Mouse (Mus musculus) limb, embryonic 13.5 days (tissue): ENCODE results near the gene Btbd7. TPM values are rescaled to one million over a fixed set of nuclear protein-coding genes. Genes with fewer than 3 reads are reported as not detected.

Source experiments
- ATAC-seq: fragments of 200-750 bp; cut with Nextera tagmentation; 2 replicates; pipeline ENCODE4 v1.8.0; 2017; ENCODE audit warnings: low read depth, moderate number of reproducible peaks, moderate TSS enrichment; ENCODE audit not compliant: low FRiP score
- H3K27ac ChIP-seq: fragments of 300-500 bp; sonication (generic); 2 replicates; pipeline ENCODE4 v1.5.1; 2015; ENCODE audit warnings: inconsistent platforms, mild to moderate bottlenecking, moderate library complexity
- H3K27me3 ChIP-seq: fragments of 300-500 bp; sonication (generic); 2 replicates; pipeline ENCODE4 v1.6.1; 2015; ENCODE audit warnings: mild to moderate bottlenecking, inconsistent platforms
- H3K36me3 ChIP-seq: fragments of 300-500 bp; sonication (generic); 2 replicates; pipeline ENCODE4 v1.6.1; 2015; ENCODE audit warnings: inconsistent platforms, mild to moderate bottlenecking, moderate library complexity
- H3K4me1 ChIP-seq: fragments of 300-500 bp; sonication (generic); 2 replicates; pipeline ENCODE4 v1.6.1; 2015; ENCODE audit warnings: inconsistent platforms
- H3K4me2 ChIP-seq: fragments of 300-500 bp; sonication (generic); replicated peaks from 2 replicates; pipeline ENCODE4 v1.6.1; 2015; ENCODE audit warnings: inconsistent platforms, mild to moderate bottlenecking, moderate library complexity
- H3K4me3 ChIP-seq: fragments of 300-500 bp; sonication (generic); 2 replicates; pipeline ENCODE4 v1.5.1; 2015; ENCODE audit warnings: moderate library complexity, mild to moderate bottlenecking, inconsistent platforms
- H3K9ac ChIP-seq: fragments of 300-500 bp; sonication (generic); 2 replicates; pipeline ENCODE4 v1.6.1; 2015; ENCODE audit warnings: mild to moderate bottlenecking, inconsistent platforms
- H3K9me3 ChIP-seq: fragments of 300-500 bp; sonication (generic); 2 replicates; pipeline ENCODE4 v1.6.1; 2016; ENCODE audit warnings: inconsistent platforms
- WGBS: fragments of 180-500 bp; shearing (Covaris S2); methylation state at CpG from one replicate; pipeline ENCODE4 v1.1.7; 2015; 5-methylcytosine and 5-hydroxymethylcytosine counted together
- polyA plus RNA-seq: library from polyadenylated mRNA; unstranded; fragments of >200 nt; fragmentation: Nextera tagmentation; extraction: Ambion mirVana; gene quantifications from 2 replicates; pipeline ENCODE4 v1.2.1, GENCODE M21; 2015

Btbd7 gene
- polyA plus RNA-seq, 1 experiment from 2014 or later: 21.9 TPM

DNA sequence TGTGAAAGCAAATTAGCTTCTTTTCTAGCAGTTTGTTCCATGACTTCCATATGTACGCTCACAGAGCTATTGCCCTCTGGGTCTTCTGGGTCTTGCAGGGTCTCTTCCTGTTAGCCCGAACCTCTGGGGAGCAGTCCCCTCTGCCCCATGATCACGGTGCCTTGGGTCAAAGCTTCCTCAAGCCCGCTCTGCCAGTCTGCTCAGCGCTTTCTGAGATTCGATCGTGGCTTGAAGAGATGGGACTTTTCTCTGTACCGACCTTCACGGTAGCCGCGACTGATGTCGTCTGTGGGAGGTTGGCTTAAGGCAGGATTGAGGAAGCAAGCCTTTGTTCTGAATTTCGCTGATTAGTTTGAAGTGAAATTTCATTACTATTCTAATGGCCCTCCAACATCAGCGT lies 102.2 kb downstream of the Btbd7 start:
- peaks cover 6% of the 10 kb centered on the region; the same call in 1 of the 2 replicates for H3K9me3 ChIP-seq
- no peaks in the 10 kb centered on the region for H3K27me3 ChIP-seq
- no peak overlapping the region for H3K4me3 ChIP-seq
- no peaks in the 10 kb centered on the region for H3K4me1 ChIP-seq
- ATAC-seq: no peak
- H3K9ac ChIP-seq: no peak overlapping the region
- WGBS: 94% methylated on average over 14 of the region's 14 CpGs
- peaks cover 65% of the 10 kb centered on the region for H3K36me3 ChIP-seq
- H3K27ac ChIP-seq: no peak overlapping the region
- H3K4me2 ChIP-seq: no peak overlapping the region

DNA sequence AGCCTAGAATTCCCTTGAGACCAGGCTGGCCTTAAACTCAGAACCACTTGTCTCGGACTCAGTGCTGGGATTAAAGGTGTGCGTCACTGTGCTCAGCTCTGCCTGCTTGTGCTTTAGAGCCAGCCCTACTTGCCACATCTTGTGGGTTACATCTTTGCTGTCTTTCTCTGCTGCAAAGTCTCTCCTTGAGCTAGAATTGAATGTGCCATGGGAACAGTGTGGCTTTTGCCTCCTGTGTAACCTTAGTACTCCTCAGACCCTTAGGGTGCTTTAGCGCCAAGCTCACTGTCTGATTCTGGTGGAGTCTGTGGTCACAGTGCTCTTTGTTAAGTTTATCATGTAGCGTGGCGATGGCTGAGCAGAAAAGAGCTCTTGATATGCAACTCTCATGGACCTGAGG lies 105.6 kb downstream of the Btbd7 start:
- Histone ChIP-seq H3K4me3 (no peak overlapping the region), H3K4me2 (no peak overlapping the region), H3K9ac (no peak overlapping the region), H3K9me3 (peaks cover 6% of the 10 kb centered on the region; the same call in 1 of the 2 replicates), H3K27ac (no peak overlapping the region), H3K36me3 (peaks cover 96% of the 10 kb centered on the region), H3K27me3 (no peaks in the 10 kb centered on the region), H3K4me1 (no peaks in the 10 kb centered on the region)
- WGBS: 95% methylated on average over 5 of the region's 5 CpGs
- ATAC-seq: no peak

GRCm38 (mm10) chr12:102771601-102772000 lies 106.7 kb downstream of the Btbd7 start:
- no peaks in the 10 kb centered on the region for H3K27me3 ChIP-seq
- H3K27ac ChIP-seq: no peak overlapping the region
- peaks cover 93% of the 10 kb centered on the region for H3K36me3 ChIP-seq
- no peaks in the 10 kb centered on the region for H3K4me1 ChIP-seq
- no peak overlapping the region for H3K4me3 ChIP-seq
- H3K9me3 ChIP-seq: peaks cover 6% of the 10 kb centered on the region; the same call in 1 of the 2 replicates
- 94% methylated on average over 8 of the region's 8 CpGs for WGBS
- no peak overlapping the region for H3K4me2 ChIP-seq
- no peak for ATAC-seq
- no peak overlapping the region for H3K9ac ChIP-seq

- peaks cover 6% of the 10 kb centered on the region; the same call in 1 of the 2 replicates for H3K9me3 ChIP-seq
- WGBS: 93% methylated on average over 4 of the region's 4 CpGs
- H3K9ac ChIP-seq: no peak overlapping the region
- H3K4me3 ChIP-seq: no peak overlapping the region
- H3K27me3 ChIP-seq: no peaks in the 10 kb centered on the region
- H3K4me2 ChIP-seq: no peak overlapping the region
- ATAC-seq: no peak
- H3K4me1 ChIP-seq: no peaks in the 10 kb centered on the region
- no peak overlapping the region for H3K27ac ChIP-seq
- H3K36me3 ChIP-seq: peaks cover 91% of the 10 kb centered on the region
Measured at GRCm38 (mm10) chr12:102769000-102769399, 109.3 kb downstream of the Btbd7 start.

DNA sequence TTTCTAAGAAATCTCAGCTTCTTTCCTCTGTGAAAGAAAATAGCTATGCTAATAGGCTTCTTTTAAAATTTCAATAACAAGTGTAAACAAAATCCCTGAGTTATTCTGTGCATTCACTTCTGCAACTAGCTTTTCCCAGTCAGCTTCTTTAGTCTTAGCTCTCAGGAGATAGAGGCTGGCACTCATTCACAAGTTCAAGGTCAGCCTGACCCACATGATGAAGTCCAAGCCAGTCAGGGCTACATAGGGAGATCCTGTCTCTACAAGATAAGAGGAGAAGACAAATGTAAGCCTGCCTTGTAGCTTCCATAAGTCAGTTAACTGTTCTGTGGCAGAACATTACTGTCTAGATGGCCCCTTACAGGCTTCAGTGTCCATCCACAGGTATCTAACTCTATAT lies 114.6 kb downstream of the Btbd7 start:
- Histone ChIP-seq H3K4me3 (no peak overlapping the region), H3K9me3 (no peaks in the 10 kb centered on the region), H3K27ac (no peak overlapping the region), H3K4me1 (peaks cover 16% of the 10 kb centered on the region), H3K4me2 (no peak overlapping the region), H3K36me3 (peaks cover 53% of the 10 kb centered on the region), H3K9ac (no peak overlapping the region), H3K27me3 (no peaks in the 10 kb centered on the region)
- ATAC-seq: no peak

DNA sequence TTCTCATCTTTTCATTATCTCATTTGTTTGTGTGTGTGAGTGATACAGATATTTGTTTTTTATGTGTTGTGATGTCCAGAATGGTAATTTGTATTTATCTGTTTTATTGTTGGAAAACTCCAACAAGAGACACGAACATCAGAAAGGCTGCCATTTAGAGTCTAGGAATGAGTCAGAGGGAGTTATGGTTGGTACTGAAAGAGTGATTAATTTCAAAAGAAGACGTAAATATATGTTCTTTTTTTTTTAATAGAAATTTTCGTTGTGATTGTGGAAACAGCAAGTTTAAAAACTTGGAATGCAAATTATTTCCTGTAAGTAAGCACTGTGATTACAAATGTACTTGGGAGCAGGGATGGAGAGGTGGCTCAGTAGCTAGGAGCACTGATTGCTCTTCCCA lies 116.6 kb downstream of the Btbd7 start:
- no peak overlapping the region for H3K4me3 ChIP-seq
- 87% methylated on average over 3 of the region's 3 CpGs for WGBS
- no peaks in the 10 kb centered on the region for H3K9me3 ChIP-seq

DNA sequence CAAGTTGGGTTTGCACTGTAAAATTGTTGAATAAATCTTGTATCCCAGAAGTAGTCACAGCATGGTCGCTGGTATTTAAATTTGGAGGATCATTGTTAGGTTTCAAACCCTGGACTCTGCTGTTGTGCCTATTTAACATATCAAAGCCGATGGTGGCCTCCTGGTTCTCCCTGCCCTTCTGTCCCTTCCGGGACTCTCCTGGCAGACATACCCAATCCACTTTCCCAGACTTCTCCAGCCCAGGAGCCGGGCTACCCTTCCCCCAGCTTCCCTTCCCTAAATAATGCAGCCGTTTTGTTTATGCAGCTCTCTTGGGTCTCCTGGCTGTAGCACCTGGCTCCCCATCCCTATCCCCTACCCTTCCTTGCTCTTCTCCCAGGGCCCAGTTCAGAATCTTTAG lies 119.3 kb downstream of the Btbd7 start:
- H3K36me3 ChIP-seq: peaks cover 16% of the 10 kb centered on the region
- no peaks in the 10 kb centered on the region for H3K27me3 ChIP-seq
- peak overlapping the region; percentile 90 for H3K4me3 ChIP-seq
- ATAC-seq: no peak
- H3K4me1 ChIP-seq: peaks cover 27% of the 10 kb centered on the region
- H3K9ac ChIP-seq: peak overlapping the region; percentile 87
- no peak overlapping the region for H3K27ac ChIP-seq
- H3K4me2 ChIP-seq: peak overlapping the region; percentile 90
- H3K9me3 ChIP-seq: no peaks in the 10 kb centered on the region
- 3% methylated on average over 5 of the region's 5 CpGs for WGBS

More for the DNA sequence above, 116.6 kb downstream of the Btbd7 start:
- no peak for ATAC-seq
- Histone ChIP-seq H3K27me3 (no peaks in the 10 kb centered on the region), H3K4me2 (no peak overlapping the region), H3K36me3 (peaks cover 35% of the 10 kb centered on the region), H3K27ac (no peak overlapping the region), H3K9ac (no peak overlapping the region), H3K4me1 (peaks cover 21% of the 10 kb centered on the region)

DNA sequence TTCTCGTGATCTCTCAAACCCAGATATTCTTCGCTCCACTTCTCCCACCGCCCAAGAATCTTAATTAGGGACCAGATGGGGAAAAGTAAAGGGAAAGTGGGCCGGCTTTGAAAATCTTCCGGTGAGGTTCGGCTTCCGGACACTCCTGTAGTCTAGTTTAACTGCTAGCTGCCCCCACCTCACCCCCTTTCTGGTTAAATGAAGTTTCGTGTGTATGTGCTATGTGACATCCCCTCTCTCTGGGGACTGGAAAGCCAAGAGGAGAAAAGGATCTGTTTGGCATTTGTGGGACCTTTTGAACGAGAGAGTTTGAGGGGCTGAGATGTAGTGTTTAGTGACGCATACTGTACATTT lies 119.9 kb downstream of the Btbd7 start, which contains the start of gene Gm20604:
Gene Gm20604, minus strand, starts transcription at position 270 of the 354 bp plus-strand sequence.
- Histone ChIP-seq H3K36me3 (peaks cover 16% of the 10 kb centered on the region), H3K4me2 (peak within 1 kb of the TSS; percentile 90), H3K9ac (peak within 1 kb of the TSS; percentile 87), H3K27ac (peak within 1 kb of the TSS; percentile 83), H3K9me3 (no peaks in the 10 kb centered on the region), H3K4me1 (peaks cover 27% of the 10 kb centered on the region), H3K27me3 (no peaks in the 10 kb centered on the region), H3K4me3 (peak within 1 kb of the TSS; percentile 90)
- no peak for ATAC-seq
- under 1% methylated on average over 10 of the region's 10 CpGs for WGBS

- Histone ChIP-seq H3K9ac (peak within 1 kb of the TSS; percentile 87), H3K4me2 (peak within 1 kb of the TSS; percentile 90), H3K4me3 (peak within 1 kb of the TSS; percentile 90), H3K27me3 (no peaks in the 10 kb centered on the region), H3K27ac (peak within 1 kb of the TSS; percentile 83), H3K4me1 (peaks cover 27% of the 10 kb centered on the region), H3K9me3 (no peaks in the 10 kb centered on the region), H3K36me3 (peaks cover 15% of the 10 kb centered on the region)
- under 1% methylated on average over 73 of the region's 73 CpGs for WGBS
- peak; percentile 97 for ATAC-seq
Measured at GRCm38 (mm10) chr12:102757689-102758402, 120.4 kb downstream of the Btbd7 start, which contains the start of the genes Gm28051, Gon7 and Ubr7. TSS of gene Gm28051 (minus strand) at chr12:102757765. TSS of gene Gon7 (minus strand) at chr12:102757803. TSS of gene Ubr7 (plus strand) at chr12:102757967.

GRCm38 (mm10) chr12:102757055-102757688 lies 121.1 kb downstream of the Btbd7 start:
- peaks cover 8% of the 10 kb centered on the region for H3K36me3 ChIP-seq
- H3K4me2 ChIP-seq: peak overlapping the region; percentile 72
- WGBS: under 1% methylated on average over 46 of the region's 46 CpGs
- peak overlapping the region; percentile 83 for H3K27ac ChIP-seq
- peak overlapping the region; percentile 90 for H3K4me3 ChIP-seq
- peaks cover 27% of the 10 kb centered on the region for H3K4me1 ChIP-seq
- no peaks in the 10 kb centered on the region for H3K27me3 ChIP-seq
- peak; percentile 86; the same call in 1 of the 2 replicates for ATAC-seq
- no peaks in the 10 kb centered on the region for H3K9me3 ChIP-seq
- H3K9ac ChIP-seq: peak overlapping the region; percentile 83

DNA sequence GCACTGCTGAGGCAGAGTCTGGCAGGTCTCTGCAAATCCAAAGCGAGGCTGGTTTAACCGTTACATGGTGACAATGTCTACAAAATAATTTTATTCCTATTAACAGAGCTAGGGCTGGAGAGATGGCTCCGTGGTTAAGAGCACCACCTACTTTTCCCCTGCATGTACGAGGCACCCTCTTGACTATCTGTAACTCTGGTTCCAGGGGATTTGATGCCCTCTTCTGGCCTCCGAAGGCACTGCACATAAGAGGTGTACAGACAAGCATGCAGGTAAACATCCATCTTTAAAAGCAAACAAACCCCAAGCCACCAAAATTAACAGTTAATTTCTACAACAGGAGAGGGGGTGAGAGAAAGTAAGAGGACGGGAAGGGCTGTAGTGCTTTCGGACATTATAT lies 122.0 kb downstream of the Btbd7 start:
- Histone ChIP-seq H3K36me3 (peaks cover 7% of the 10 kb centered on the region), H3K4me1 (peaks cover 27% of the 10 kb centered on the region), H3K9ac (peak overlapping the region; percentile 83; the same call in 1 of the 2 replicates), H3K4me2 (peak overlapping the region; percentile 72), H3K4me3 (peak overlapping the region; percentile 90), H3K9me3 (no peaks in the 10 kb centered on the region), H3K27ac (no peak overlapping the region), H3K27me3 (no peaks in the 10 kb centered on the region)
- ATAC-seq: no peak
- 81% methylated on average over 7 of the region's 7 CpGs for WGBS

- H3K4me2 ChIP-seq: no peak overlapping the region
- H3K27ac ChIP-seq: no peak overlapping the region
- no peaks in the 10 kb centered on the region for H3K27me3 ChIP-seq
- 89% methylated on average over 3 of the region's 3 CpGs for WGBS
- no peak overlapping the region for H3K9ac ChIP-seq
- H3K4me1 ChIP-seq: peaks cover 10% of the 10 kb centered on the region
- no peak overlapping the region for H3K4me3 ChIP-seq
- no peaks in the 10 kb centered on the region for H3K9me3 ChIP-seq
- H3K36me3 ChIP-seq: peaks cover 13% of the 10 kb centered on the region
- no peak for ATAC-seq
Measured at GRCm38 (mm10) chr12:102748256-102748655, 130.0 kb downstream of the Btbd7 start.
